Mouse (Mus musculus) liver, postnatal 0 days (tissue): ENCODE measurements at regions not wholly inside any gene's neighbourhood (a gene's known extent, or its start where the extent isn't known, plus 50 kb on each side); places are given as distances from the start of the nearest gene placed in this dataset.

Experiments used
- ATAC-seq: fragments of 200-750 bp; cut with Nextera tagmentation; 2 replicates; pipeline ENCODE4 v1.8.0; 2017; ENCODE audit warnings: mild to moderate bottlenecking, moderate library complexity
- DNase-seq: peaks from one replicate; pipeline ENCODE4 v3.0.0-alpha.2; 2016
- H3K27ac ChIP-seq: fragments of 300-500 bp; sonication (generic); 2 replicates; pipeline ENCODE4 v1.5.1; 2014; ENCODE audit warnings: antibody characterized with exemption, moderate library complexity, mild to moderate bottlenecking, low read depth
- H3K27me3 ChIP-seq: fragments of 300-500 bp; sonication (generic); 2 replicates; pipeline ENCODE4 v1.6.1; 2014; ENCODE audit warnings: low read length, control low read depth, mixed read lengths; ENCODE audit not compliant: insufficient read depth
- H3K36me3 ChIP-seq: fragments of 300-500 bp; sonication (generic); replicated peaks from 2 replicates; pipeline ENCODE4 v1.6.1; 2014; ENCODE audit warnings: mild to moderate bottlenecking, control low read depth, low read length, moderate library complexity, mixed read lengths; ENCODE audit not compliant: insufficient read depth
- H3K4me1 ChIP-seq: fragments of 300-500 bp; sonication (generic); 2 replicates; pipeline ENCODE4 v1.6.1; 2014; ENCODE audit warnings: antibody characterized with exemption, mild to moderate bottlenecking, control low read depth; ENCODE audit not compliant: insufficient read depth
- H3K4me2 ChIP-seq: fragments of 300-500 bp; sonication (generic); 2 replicates; pipeline ENCODE4 v1.6.1; 2014; ENCODE audit warnings: low read depth, mild to moderate bottlenecking, low read length, moderate library complexity, mixed read lengths
- H3K4me3 ChIP-seq: fragments of 300-500 bp; sonication (generic); 2 replicates; pipeline ENCODE4 v1.5.1; 2014; ENCODE audit warnings: low read depth, low read length
- H3K9ac ChIP-seq: fragments of 300-500 bp; sonication (generic); replicated peaks from 2 replicates; pipeline ENCODE4 v1.6.1; 2014; ENCODE audit warnings: mild to moderate bottlenecking, moderate library complexity
- H3K9me3 ChIP-seq: fragments of 300-500 bp; sonication (generic); 2 replicates; pipeline ENCODE4 v1.6.1; 2016; ENCODE audit warnings: mild to moderate bottlenecking, control low read depth, low read length, mixed read lengths
- CTCF ChIP-seq: sonication (generic); IDR thresholded peaks from 2 replicates; pipeline ENCODE4 v1.5.1; 2016; ENCODE audit warnings: antibody characterized with exemption, low read depth
- EP300 ChIP-seq: IDR thresholded peaks from 2 replicates; pipeline ENCODE4 v1.6.1; 2016; ENCODE audit warnings: antibody characterized with exemption, low read depth, mild to moderate bottlenecking
- WGBS: fragments of 180-500 bp; shearing (Covaris S2); extraction: QIAGEN DNeasy Blood & Tissue Kit; methylation state at CpG from one replicate; pipeline ENCODE4 v1.1.7; 2014; ENCODE audit not compliant: insufficient replicate concordance; 5-methylcytosine and 5-hydroxymethylcytosine counted together

GRCm38 (mm10) chr12:25794571-25794970, 620.5 kb downstream of the Rnf144a start:
- Histone ChIP-seq H3K9ac (no peak overlapping the region), H3K4me2 (no peak overlapping the region), H3K27me3 (no peaks in the 10 kb centered on the region), H3K9me3 (no peaks in the 10 kb centered on the region), H3K4me1 (no peaks in the 10 kb centered on the region), H3K4me3 (no peak overlapping the region), H3K27ac (no peak overlapping the region), H3K36me3 (no peaks in the 10 kb centered on the region)
- no peak for DNase-seq
- WGBS: 34% methylated on average over 2 of the region's 2 CpGs
- ATAC-seq: no peak
- TF ChIP-seq EP300 (no peak), CTCF (no peak)

DNA sequence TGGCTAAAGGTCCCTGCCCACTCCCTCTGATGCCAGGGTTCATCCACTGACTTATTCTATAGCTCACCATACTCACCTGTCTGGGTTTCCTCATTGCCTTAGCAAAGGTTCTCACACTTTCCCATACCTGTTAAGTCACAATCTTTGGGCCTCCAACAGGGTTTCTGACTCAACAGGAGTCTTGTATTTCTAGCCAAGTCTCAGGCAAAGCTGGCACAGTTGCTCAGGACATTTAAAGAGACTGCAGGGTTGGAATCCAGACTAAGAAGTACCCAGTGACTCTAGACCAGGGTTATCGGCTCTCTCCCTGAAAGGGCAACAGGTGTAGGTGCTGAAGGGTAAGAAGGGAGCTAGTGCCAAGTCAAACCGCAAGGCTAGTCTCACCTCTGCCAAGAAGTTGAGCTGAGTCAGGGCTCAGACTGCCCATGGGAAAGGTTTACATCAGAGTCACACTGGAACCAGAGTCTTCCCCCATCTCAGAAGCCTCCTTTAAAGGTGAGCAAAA, 622.4 kb downstream of the Rnf144a start:
- ATAC-seq (no peak), DNase-seq (no peak)
- Histone ChIP-seq H3K4me3 (no peak overlapping the region), H3K9me3 (no peaks in the 10 kb centered on the region), H3K36me3 (no peaks in the 10 kb centered on the region), H3K4me2 (no peak overlapping the region), H3K27ac (no peak overlapping the region), H3K4me1 (no peaks in the 10 kb centered on the region), H3K9ac (no peak overlapping the region), H3K27me3 (no peaks in the 10 kb centered on the region)
- TF ChIP-seq CTCF: no peak
- no peak for TF ChIP-seq EP300
- WGBS: 71% methylated on average over 2 of the region's 2 CpGs

GRCm38 (mm10) chr12:25790956-25791355, 624.1 kb downstream of the Rnf144a start:
- WGBS: 77% methylated on average over 4 of the region's 4 CpGs
- Histone ChIP-seq H3K4me1 (no peaks in the 10 kb centered on the region), H3K27ac (no peak overlapping the region), H3K9ac (no peak overlapping the region), H3K4me2 (no peak overlapping the region), H3K36me3 (no peaks in the 10 kb centered on the region), H3K27me3 (no peaks in the 10 kb centered on the region), H3K4me3 (no peak overlapping the region), H3K9me3 (no peaks in the 10 kb centered on the region)
- ATAC-seq: no peak
- no peak for DNase-seq
- TF ChIP-seq EP300: no peak
- TF ChIP-seq CTCF: no peak

DNA sequence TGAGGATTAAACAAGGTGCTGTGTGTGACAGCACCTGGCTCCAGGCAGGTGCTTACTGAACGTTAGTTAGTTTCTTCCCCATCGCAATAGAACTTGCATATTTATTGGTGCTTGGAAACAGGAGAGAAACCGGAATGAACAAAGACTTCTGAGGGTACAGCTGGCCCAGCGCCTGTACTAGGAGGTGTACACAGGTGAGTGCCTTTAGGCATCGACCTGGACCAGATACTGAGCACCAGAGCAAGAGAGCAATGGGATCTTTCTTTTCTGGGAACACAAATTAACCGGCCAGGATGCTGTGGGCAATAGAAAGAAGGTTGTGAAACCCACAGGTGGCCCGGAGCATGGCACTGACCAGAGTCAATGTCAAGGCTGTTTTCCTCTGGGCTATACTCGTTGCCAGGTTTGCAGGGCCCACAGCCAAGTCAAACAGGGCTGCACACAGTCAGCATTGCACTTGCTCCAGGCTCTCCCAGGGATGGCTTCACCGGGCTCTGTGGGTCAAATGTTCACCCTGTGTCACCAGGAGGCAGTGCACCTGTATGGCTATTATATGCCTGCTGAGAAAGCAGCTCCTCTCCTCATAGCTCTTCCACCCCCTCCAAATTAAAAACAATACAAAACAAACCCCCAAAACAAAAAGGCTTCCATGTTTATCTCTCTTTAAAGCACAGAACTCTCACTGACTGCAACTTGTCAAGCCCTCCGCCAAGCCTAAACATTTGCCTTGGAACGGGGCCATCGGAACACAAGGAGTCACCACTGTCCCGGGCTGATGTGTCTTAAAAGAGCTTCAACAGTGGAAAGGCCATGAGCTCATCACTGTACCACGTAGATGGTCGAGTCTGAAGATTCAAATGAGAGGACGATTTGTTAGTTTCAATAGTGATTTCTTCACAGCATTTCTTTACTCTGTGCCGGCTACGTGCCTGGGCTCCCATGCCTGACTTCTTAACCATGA, 629.1 kb downstream of the Rnf144a start:
- ATAC-seq (peak; percentile 99), DNase-seq (peak; percentile 78)
- no peak for TF ChIP-seq CTCF
- TF ChIP-seq EP300: no peak
- Histone ChIP-seq H3K4me3 (no peak overlapping the region), H3K4me1 (peaks cover 3% of the 10 kb centered on the region; the same call in 1 of the 2 replicates), H3K27me3 (no peaks in the 10 kb centered on the region), H3K4me2 (no peak overlapping the region), H3K27ac (0 out of 2 replicates have a peak overlapping the region, but pooled peaks have one; percentile 29), H3K9ac (no peak overlapping the region), H3K36me3 (no peaks in the 10 kb centered on the region), H3K9me3 (no peaks in the 10 kb centered on the region)
- 56% methylated on average over 18 of the region's 18 CpGs for WGBS

GRCm38 (mm10) chr12:25784401-25784800, 630.7 kb downstream of the Rnf144a start:
- H3K9ac ChIP-seq: no peak overlapping the region
- H3K27me3 ChIP-seq: no peaks in the 10 kb centered on the region
- no peak overlapping the region for H3K4me2 ChIP-seq
- H3K4me3 ChIP-seq: no peak overlapping the region
- H3K9me3 ChIP-seq: no peaks in the 10 kb centered on the region
- 72% methylated on average over 3 of the region's 3 CpGs for WGBS
- peaks cover 3% of the 10 kb centered on the region; the same call in 1 of the 2 replicates for H3K4me1 ChIP-seq
- no peak for ATAC-seq
- TF ChIP-seq CTCF (no peak), EP300 (no peak)
- DNase-seq: no peak
- H3K27ac ChIP-seq: no peak overlapping the region
- H3K36me3 ChIP-seq: no peaks in the 10 kb centered on the region

- H3K27me3 ChIP-seq: no peaks in the 10 kb centered on the region
- peaks cover 3% of the 10 kb centered on the region; the same call in 1 of the 2 replicates for H3K4me1 ChIP-seq
- H3K4me2 ChIP-seq: no peak overlapping the region
- DNase-seq (no peak), ATAC-seq (no peak)
- H3K4me3 ChIP-seq: no peak overlapping the region
- H3K36me3 ChIP-seq: no peaks in the 10 kb centered on the region
- TF ChIP-seq CTCF (no peak), EP300 (no peak)
- H3K27ac ChIP-seq: no peak overlapping the region
- H3K9me3 ChIP-seq: no peaks in the 10 kb centered on the region
- H3K9ac ChIP-seq: no peak overlapping the region
- 56% methylated on average over 10 of the region's 10 CpGs for WGBS
Observed at GRCm38 (mm10) chr12:25782972-25783717, 631.9 kb downstream of the Rnf144a start.
